Mouse (Mus musculus) adrenal gland, postnatal 4 days (tissue): ENCODE data around the gene Ccdc146. TPM values are rescaled to one million over a fixed set of nuclear protein-coding genes. Genes with fewer than 3 reads are reported as not detected.

Experiments used
- DNase-seq, 2 experiments: peaks; one replicate each; pipeline ENCODE4 v3.0.0; 2021 to 2022; ENCODE audit warnings: low spot score in 2 of 2, mixed read lengths in 2 of 2
- total RNA-seq, 2 experiments: library from RNA; stranded (reverse); gene quantifications; 2 replicates each; pipeline ENCODE4 v1.2.3; 2021

Ccdc146 gene
- total RNA-seq, 2 experiments from 2014 or later = 0.14 to 0.17 TPM

DNA sequence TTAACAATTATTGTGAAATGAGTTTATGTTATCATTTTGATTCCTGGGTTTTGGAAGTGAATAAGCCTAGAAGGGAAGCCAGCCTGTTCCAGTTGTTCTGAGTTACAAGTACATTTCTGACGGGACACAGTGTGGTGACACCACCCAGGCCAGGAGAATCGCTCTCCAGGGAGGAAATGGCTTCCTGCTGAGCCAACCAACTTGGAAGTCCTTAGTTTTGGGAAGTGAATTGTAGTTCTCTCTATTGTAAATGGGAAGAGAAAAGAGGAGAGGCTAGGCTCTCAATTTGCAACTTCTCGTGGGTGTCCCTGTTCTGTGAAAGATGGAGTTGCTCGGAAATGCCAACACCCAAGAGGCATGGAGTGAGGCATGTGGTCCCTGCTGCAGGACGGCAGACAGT, 155.0 kb downstream of the Ccdc146 start:
- DNase-seq = no peak

DNA sequence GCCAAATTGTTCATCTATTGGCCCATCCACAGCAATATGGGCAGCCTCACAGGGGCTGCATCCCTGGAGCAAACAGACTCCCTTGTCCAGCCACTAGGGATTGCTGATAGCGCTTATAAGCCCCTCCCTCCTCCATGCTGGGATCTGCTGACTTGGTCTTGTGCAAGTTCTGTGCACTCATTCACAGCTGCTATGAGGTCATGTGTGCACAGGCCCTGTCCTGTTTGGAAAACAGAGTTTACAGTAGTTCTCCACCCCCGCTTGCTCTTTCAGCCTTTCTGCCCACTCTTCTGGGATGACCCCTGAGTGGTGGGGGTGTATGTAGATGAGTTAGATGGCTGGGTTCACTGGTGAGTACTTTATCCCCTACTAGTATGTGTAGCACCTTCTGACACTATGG, 157.4 kb downstream of the Ccdc146 start:
- no peak for DNase-seq

DNA sequence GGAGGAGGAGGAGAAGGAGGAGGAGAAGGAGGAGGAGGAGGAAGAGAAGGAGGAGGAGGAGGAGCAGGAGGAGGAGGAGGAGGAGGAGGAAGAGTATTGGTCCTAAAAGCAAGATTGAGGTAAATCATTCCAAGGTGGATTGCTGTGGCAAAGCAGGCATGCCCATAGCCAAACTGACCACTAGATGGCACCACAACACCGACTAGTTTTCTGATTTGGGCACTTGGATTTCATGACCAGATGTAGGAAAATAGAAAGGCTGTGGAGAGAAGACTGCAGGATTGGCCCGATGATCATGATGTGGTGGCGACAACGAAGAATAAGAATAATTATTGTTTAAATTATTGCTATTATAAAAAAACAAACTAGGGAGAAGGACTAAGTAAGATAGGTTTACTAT, 159.4 kb downstream of the Ccdc146 start:
- peak; percentile 60 to 64 for DNase-seq

DNA sequence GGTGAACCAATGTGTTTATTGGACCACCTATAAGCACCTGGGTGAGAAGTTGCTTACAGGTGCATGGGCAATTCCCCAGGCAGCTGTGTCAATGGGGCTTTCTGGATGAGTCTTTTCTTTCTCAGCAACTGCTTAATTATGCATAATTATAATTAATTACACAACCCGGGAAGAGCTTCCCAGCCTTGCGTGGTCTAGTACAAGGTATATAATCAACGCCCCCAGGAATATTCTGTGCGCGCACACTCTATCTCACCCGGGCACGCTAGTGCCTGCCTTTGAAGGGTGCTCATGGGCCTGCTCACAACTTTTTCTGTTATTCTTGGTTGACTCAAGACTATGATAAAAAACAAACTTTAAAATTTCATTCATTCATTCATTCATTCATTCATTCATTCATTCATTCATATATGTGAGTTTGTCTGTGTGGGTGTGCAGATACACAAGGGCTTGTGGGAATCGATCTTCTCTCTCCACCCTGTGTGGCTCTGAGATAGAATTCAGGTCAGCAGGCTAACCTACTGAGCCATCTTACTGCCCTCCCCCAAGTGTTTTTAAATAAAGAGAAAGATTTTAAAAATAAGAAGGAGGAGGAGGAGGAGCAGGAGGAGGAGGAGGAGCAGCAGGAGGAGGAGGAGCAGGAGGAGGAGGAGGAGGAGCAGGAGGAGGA, 160.0 kb downstream of the Ccdc146 start:
- no peak for DNase-seq

DNA sequence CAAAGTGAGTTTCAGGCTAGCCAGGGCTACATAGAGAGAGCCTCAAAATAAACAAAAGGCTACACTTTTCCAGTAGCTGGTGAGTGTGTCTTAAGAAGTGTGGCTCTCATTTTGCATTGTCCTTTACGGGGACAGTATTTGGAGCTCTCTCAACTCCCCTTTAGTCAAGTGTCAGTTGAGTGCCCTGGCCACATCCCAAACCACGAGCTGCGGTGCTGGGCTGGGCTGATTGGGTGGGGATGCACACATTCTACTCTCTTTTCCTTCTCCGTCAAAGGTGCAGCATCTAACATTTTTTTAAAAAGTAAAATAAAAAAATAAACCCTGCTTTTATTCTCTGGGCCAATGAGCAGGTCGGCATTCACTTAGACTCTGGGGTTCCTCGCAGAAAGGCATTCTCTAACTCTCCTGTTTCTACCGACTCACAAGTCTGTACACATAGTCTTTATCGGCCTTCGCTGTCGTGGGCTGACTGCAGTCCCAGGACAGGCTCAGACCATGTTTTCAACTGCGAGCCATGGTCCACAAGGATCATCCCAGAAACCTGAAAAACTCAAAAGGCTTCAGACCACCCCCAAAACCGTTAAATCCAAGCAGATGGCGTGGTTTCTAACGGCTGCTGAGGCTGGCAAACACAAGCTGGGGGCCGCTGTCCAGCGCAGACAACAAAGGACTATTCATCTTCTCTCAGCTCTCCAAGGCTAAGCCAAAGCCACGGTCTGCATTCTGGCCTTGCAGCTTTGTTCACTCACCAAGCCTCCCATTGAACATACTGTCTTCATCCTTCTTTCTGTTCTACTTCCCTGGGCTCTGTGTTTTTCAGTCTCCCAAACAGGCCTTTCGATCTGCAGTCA, 161.0 kb downstream of the Ccdc146 start:
- no peak for DNase-seq

DNA sequence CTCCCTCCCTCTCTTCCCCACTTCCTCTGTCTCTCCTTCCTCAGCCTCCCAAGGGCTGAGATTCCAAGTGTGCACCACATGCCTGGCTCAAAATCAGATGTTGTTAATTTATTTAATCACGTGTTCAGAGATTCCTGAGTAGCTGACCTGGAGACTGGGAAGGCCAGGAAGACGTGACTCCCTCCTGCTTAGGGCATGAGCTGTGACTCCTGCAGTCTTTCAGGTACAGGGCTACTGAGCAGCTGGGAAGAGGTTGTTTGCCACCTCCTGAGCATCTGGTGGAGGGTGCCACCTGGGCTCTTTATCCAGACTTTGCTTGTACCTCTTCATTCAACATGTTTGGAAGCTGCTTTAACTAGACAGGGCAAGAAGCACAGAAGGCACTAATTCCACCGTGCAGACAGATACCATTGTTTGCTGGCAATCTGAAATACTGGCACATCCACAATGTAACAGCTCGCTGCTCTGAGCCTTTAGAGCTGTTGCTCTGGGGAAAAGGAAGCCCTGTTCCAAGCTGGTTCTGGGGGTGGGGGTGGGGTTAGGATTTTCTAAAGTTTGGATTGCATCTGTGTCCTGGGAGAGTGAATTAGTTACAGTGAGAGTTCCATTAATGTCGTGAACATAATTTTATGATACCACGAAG, 163.2 kb downstream of the Ccdc146 start:
- no peak for DNase-seq

DNA sequence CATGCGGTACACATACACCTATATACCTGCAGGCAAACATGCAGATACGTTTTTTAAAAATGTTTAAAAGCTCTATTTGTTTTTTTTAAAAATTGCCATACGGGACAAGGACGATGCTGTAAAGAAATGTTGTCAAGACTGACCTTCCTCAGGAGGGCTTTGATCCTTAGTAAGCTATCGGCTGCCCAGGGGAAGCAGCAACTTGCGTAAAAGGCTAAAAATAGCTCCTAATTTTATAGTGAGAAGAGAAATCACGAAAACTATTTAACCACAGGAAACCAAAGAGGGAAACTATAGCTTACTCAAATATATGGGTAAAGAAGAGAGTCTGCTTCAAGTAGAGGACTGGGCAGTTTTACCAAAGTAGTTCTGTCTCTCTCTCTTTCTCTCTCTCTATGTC, 163.7 kb downstream of the Ccdc146 start:
- DNase-seq = no peak

DNA sequence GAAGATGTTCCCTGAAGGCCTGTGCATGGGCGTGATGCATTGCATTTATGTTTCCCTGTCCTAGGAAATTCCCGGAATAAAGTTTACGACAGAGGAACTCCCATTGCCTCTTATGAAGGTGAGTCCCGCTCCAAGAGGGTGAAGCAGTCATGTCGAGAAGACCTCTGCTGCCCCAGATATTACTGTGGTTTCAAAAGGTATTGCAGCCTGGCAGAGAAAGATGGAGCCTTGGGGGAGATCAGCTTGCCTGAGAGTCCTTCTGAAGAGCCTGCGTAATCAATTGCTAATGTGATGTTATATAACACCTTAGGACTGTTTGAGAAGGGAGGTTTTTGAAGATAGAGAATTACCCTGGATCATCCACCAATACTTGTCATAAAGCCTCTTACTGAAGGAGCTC, 166.7 kb downstream of the Ccdc146 start:
- no peak for DNase-seq

DNA sequence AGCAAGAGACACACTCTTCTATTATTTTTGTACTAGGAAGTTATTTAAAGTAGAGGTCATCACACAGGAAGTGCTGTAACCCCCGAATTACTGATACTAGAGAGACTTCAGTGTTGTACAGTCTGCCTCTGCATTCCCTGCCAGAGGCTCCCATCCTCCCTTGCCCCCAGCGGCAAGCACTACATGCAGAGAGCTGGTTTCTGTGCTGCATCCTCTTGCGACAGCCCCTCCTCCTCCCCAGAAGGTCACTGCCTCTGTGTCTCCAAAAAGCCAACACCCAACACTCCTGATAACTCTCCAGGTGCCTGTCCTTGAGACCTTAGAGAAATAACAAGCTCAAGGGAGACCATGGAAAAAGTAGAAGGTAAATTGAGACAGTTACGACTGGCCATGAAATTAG, 167.4 kb downstream of the Ccdc146 start:
- DNase-seq = no peak

DNA sequence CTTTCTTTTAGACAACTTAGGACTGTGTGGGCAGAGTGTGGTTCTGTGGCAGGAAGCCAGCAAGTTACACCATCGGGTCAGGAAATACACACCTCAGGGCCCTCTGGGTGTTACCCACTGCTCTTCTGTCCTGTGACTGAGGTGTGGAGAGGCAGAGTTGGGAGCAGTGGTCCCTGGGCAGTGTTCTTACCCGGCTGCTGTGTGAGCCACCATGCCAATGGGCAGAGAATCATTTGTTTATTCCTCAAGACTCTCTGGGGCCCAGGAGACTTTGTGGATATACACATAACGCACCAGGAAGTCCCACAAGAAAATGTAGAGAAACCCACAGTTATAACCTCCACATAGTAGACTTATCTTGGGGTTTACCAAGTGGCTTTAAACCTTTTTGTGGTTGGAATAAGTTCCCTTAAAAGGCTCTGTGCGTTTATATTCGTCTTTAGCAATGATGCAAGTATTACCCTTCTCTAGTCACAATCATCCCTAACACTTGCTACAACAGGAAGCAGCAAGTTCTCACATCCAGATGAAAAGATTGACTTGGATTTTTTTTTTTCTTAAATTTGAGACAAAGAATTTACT, 168.8 kb downstream of the Ccdc146 start:
- no peak for DNase-seq

DNA sequence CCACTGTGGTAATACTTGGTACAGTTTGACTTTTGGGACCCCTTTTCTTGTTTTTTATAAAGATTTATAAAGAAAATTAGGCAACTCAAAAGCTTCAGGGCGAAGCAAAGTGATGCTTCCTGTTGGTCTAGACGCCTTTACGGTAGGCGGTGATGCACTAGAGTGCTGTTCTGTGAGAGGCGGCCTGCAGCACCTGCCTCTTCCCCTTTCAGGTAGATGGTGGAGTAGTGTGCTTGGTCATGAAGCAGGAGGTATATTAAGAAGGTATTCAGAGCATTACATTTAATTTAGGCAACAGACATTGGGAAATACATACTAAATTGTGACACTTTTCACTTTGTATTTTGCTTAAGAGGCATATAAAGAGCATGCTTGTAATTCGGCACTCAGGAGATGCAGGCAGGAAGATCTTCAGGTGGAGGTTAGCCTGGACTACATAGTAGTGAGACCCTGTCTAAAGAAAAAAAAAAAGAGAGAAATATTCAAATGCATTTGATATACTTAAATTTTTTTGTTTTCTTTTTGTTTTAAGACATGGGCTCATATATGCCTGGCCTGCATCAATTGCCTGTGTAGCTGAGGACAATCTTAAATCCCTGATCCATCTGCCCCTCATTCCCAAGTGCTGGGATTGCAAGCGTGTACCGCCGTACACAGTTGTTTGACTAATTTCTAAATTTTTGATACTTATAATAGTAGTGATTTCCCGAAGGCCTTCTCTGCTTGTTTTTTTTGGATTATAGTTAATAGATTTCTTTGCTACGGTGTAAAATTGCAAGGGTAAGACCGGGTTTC, 169.5 kb downstream of the Ccdc146 start:
- no peak for DNase-seq

DNA sequence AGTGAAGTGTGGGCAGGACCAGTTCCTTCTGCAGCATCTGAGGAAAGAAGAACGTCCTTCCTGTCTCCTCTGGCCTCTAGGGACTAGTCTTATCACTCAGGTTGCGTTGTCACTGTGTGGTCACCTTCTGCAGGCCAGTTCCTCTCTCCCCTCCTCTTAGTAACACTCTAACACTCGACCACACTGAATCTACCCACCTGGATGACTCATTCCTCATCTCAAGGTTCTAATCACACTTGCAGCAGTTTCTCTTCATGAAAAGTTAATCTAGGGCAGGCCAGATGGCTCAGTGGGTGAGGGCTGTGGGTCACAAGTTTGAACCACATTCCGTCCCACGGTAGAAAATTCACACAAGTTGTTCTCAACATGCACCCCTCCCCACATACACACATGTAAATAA, 175.6 kb downstream of the Ccdc146 start:
- no peak for DNase-seq

DNA sequence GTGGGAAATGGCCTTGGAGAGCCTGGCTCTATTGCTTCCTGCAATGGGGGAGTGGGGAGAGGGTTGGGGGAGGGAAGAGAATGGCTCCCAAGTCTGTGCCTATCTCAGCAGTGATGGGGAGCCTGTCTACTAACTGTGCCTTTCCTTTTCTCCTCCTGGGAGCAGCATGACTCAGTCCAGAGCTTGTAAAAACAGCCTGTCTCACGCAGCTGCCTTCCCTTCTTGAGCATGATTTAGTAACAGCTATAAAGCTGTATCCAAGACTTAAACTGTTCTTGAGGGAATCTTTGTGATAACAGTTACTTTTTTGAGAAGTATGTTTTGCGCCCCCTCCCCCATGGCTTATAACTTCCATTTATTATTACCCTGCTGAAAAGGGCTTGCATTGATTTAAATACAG, 176.6 kb downstream of the Ccdc146 start:
- no peak for DNase-seq

DNA sequence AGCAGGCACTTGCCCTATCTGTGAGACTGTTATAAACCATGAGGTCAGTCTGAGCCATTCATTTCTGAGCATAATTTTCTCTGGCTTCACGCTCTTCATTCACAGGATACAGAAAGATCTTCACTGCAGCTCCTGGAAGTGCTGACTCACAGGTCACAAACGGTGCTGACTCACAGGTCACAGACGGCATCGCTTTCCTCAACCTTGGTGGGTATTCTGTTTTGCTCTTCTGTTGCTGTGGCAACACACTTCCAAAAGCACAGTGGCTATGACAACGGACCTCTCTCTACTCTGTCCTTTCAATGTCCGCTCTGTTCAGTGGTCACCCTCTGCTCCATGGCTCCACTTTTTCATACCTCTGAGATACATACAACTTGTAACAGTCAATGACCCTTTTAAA, 177.7 kb downstream of the Ccdc146 start:
- no peak for DNase-seq

DNA sequence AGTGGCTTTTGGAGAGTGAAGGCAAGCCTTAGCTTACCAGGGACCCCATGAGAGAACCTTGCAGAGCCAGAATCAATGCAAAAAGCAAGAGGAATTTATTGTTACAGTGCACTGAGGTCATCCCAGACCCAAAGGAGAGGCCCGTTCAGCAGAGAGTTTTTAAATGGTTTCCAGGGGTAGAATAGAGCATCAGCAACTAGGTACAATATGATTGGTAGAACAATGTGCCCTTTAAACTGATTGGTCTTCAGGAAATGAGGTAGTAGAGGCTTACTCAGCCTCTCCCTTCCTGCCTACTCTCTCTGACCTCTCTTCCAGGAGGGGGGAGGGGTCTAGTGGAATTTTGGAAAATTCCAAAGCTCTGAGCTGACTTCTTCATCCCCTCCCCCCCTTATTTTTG, 179.2 kb downstream of the Ccdc146 start:
- no peak for DNase-seq

DNA sequence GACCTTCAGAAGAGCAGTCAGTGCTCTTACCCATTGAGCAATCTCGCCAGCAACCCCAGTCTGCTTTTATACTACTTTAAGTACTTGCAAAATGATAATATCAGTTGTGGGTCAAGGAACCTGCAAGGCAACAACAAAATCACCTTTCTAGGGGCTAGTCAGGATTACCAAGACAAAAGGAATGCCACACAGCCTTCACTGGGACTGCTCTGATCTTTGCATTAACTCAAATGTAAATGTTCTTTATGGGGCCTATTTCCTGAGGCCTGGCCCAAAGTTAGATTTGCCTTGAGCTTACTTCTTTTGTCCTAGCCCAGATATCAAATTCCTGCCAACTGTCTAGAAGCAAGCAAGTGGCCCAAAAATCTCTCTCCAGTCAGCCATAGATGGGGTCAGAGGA, 179.9 kb downstream of the Ccdc146 start:
- no peak for DNase-seq

Other genes with a start within 250 kb of the Ccdc146 start
- gene Gsap, start 238.4 kb downstream of the Ccdc146 start, total RNA-seq = 1 to 10 TPM; 6.6 TPM
- gene Fgl2, start 52.0 kb downstream of the Ccdc146 start, total RNA-seq = 1 to 10 TPM; 6.5 to 6.9 TPM
- gene Fam185a, start 281 bp upstream of the Ccdc146 start, total RNA-seq = 10 to 100 TPM; 11.9 TPM
- 10 to 100 TPM; 19.8 to 20.2 TPM for gene Lrrc17, start 118.9 kb upstream of the Ccdc146 start, total RNA-seq
- under 1 TPM; 0.20 to 0.25 TPM for gene Fbxl13, start 221.0 kb upstream of the Ccdc146 start, total RNA-seq
- gene Armc10, start 221.1 kb upstream of the Ccdc146 start, total RNA-seq = 10 to 100 TPM; 34.7 to 36.2 TPM